Mouse (Mus musculus) small intestine, adult 2 months (tissue): Measurements from ENCODE around the gene Ltb4r1. TPM values are rescaled to one million over a fixed set of nuclear protein-coding genes. Genes with fewer than 3 reads are reported as not detected.

ENCODE experiments used
- H3K27ac ChIP-seq: fragments of 200-500 bp; 2 replicates; pipeline ENCODE4 v1.5.1; 2012; ENCODE audit warnings: low read depth, low read length, control low read depth, inconsistent platforms; ENCODE audit not compliant: insufficient read depth
- H3K27me3 ChIP-seq: fragments of 200-500 bp; 2 replicates; pipeline ENCODE4 v1.6.1; 2012; ENCODE audit warnings: mild to moderate bottlenecking, moderate library complexity, low read length, inconsistent platforms; ENCODE audit not compliant: control insufficient read depth, insufficient read depth
- H3K36me3 ChIP-seq: fragments of 200-500 bp; 2 replicates; pipeline ENCODE4 v1.6.1; 2012; ENCODE audit warnings: mild to moderate bottlenecking, low read length, control low read depth, inconsistent platforms; ENCODE audit not compliant: control insufficient read depth, insufficient read depth
- H3K4me1 ChIP-seq: fragments of 200-500 bp; 2 replicates; pipeline ENCODE4 v1.6.1; 2012; ENCODE audit warnings: low read length, inconsistent platforms, mixed read lengths; ENCODE audit not compliant: control insufficient read depth, insufficient read depth, insufficient read length
- H3K4me3 ChIP-seq: fragments of 200-500 bp; 2 replicates; pipeline ENCODE4 v1.5.1; 2012; ENCODE audit warnings: low read depth, mild to moderate bottlenecking, control low read depth, inconsistent platforms, low read length, moderate library complexity
- CTCF ChIP-seq: fragments of 200-500 bp; IDR thresholded peaks from 2 replicates; pipeline ENCODE4 v1.5.1; 2012; ENCODE audit warnings: low read depth, mild to moderate bottlenecking, control low read depth, inconsistent platforms, low read length, moderate library complexity, mixed read lengths; ENCODE audit not compliant: insufficient replicate concordance, insufficient read length; ENCODE audit errors: extremely low read depth
- POLR2A ChIP-seq: fragments of 200-500 bp; IDR thresholded peaks from 2 replicates; pipeline ENCODE4 v1.6.1; 2012; ENCODE audit warnings: low read depth, mild to moderate bottlenecking, control low read depth, inconsistent platforms, low read length, moderate library complexity
- WGBS: fragments of 180-500 bp; shearing (Covaris S2); methylation state at CpG from one replicate; pipeline ENCODE4 v1.1.7; 2018; 5-methylcytosine and 5-hydroxymethylcytosine counted together
- polyA plus RNA-seq: library from polyadenylated mRNA; depleted of rRNA; stranded (reverse); fragments of >200 nt; gene quantifications from 2 replicates; pipeline ENCODE4 v1.2.3, GENCODE M21; 2012; rRNA removed

Ltb4r1 gene
- 25.3 and 26.4 TPM in 2 replicates for polyA plus RNA-seq

DNA sequence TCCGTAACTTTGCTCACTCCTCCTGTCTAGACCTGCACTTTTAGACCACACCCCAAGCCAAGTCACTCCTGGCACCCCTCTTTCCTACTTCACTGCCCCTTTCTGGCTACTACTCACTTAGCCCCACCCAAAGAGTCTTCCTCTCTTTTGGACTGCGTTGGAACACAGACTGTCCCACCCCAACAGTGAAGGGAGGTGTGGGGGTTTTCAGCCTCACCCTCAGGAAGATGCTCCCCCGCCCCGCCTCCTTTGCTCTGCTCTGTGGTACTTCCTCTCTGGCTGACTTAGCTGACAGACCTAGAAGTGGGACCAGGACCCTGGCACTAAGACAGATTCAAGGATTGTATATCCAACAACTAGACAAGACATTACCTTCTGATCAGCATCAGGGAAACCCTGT, at the start of gene Ltb4r1:
TSS of gene Ltb4r1 (plus strand) at position 267 of the 400 bp plus-strand sequence.
- no peak for TF ChIP-seq CTCF
- TF ChIP-seq POLR2A = no peak
- Histone ChIP-seq H3K36me3 (no peaks in the 10 kb centered on the region), H3K4me3 (no peak within 1 kb of the TSS), H3K27ac (peak within 1 kb of the TSS; percentile 61; the same call in 1 of the 2 replicates), H3K4me1 (peaks cover 18% of the 10 kb centered on the region), H3K27me3 (0 out of 2 replicates have a peak, but pooled peaks cover 13% of the 10 kb centered on the region)
- 60% methylated on average over 4 of the region's 4 CpGs for WGBS

DNA sequence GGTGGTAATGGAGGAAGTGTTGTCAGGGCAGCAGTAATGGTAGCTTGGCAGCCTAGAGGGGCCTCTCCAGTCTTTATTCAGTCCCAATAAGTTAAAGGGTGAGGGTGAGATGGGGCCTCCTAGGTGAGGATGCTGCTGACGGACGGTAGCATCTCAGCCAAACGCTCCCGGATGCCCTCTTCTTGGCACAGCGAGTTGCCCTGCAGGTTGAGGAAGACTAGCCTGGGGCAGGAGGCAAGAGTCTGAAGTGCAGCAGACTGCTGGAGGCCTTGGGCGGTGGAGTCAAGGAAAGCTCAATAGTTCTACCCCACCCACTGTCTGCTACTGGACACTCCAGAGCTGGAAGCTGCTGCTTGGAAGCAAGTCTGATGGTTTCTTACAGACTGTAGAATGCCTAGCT, 49.5 kb upstream of the Ltb4r1 start:
- peaks cover 26% of the 10 kb centered on the region for H3K36me3 ChIP-seq
- no peak overlapping the region for H3K27ac ChIP-seq
- H3K4me1 ChIP-seq = peaks cover 11% of the 10 kb centered on the region
- H3K4me3 ChIP-seq = no peak overlapping the region
- H3K27me3 ChIP-seq = 0 out of 2 replicates have a peak, but pooled peaks cover 3% of the 10 kb centered on the region
- WGBS = 91% methylated on average over 6 of the region's 6 CpGs
- TF ChIP-seq POLR2A (no peak), CTCF (no peak)

DNA sequence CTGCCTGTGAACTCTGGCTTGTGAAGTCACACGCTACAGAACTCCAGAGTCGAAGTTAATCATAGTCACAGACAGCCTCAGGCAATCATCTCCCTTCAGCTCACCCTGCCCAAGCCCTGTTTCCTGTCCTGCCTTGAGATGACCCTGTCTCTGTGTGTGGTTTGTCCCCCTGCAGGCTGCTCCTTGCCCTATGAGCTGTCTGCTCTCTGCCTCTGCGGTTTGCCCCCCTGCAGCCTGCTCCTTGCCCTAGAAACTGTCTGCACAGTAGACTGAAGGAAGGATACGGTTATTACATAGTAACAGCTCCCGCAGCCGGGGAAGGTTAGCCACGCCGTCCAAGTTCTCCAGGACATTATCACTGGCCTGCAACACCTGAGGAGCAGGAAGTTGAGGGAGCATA, 48.9 kb upstream of the Ltb4r1 start:
- TF ChIP-seq CTCF (no peak), POLR2A (no peak)
- Histone ChIP-seq H3K4me1 (peaks cover 15% of the 10 kb centered on the region), H3K4me3 (no peak overlapping the region), H3K36me3 (peaks cover 26% of the 10 kb centered on the region), H3K27me3 (0 out of 2 replicates have a peak, but pooled peaks cover 3% of the 10 kb centered on the region), H3K27ac (no peak overlapping the region)
- 90% methylated on average over 8 of the region's 8 CpGs for WGBS

DNA sequence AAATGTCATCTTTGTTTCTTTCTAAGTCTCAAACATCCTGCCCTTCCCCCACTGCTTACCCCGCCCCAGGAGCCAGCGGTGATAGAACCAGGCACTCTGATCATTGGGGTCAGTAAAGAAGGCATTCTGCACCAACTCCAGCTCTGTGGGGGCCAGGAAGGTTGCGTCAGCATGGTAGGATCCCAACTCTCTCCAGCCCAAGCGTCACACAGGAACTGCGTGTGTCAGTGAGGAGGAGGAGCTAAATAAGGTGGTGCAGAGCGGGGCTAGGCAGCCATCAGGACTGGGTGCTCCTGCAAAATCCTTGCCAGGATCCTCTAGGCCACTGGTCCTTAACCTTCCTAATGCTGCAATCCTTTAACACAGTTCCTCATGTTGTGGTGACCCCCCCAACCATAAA, 46.0 kb upstream of the Ltb4r1 start:
- no peak overlapping the region for H3K4me3 ChIP-seq
- WGBS = 95% methylated on average over 6 of the region's 6 CpGs
- H3K27me3 ChIP-seq = no peaks in the 10 kb centered on the region
- peaks cover 26% of the 10 kb centered on the region for H3K36me3 ChIP-seq
- peaks cover 4% of the 10 kb centered on the region; the same call in 1 of the 2 replicates for H3K4me1 ChIP-seq
- H3K27ac ChIP-seq = no peak overlapping the region
- TF ChIP-seq POLR2A (no peak), CTCF (no peak)

DNA sequence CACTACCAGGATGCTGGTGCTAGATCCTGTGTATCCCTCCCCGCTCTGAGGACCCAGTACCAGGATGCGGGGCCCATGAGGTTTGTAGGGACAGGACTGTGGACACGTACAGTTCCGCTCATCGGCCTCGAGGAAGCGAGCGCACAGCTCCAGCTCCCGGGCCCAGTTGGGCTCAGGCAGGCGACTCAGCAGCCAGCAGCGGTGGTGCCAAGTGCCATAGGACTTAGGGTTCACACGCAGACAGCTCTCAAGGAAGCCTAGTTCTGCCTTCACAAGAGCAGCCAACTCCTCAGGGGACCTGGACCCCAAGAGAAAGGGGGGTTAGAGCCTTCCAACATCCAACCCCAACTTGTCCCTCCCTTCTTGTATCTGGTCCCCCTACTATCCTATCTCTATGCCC, 45.1 kb upstream of the Ltb4r1 start:
- no peak overlapping the region for H3K4me3 ChIP-seq
- H3K36me3 ChIP-seq = peaks cover 26% of the 10 kb centered on the region
- H3K27ac ChIP-seq = no peak overlapping the region
- TF ChIP-seq CTCF = no peak
- no peak for TF ChIP-seq POLR2A
- 96% methylated on average over 12 of the region's 12 CpGs for WGBS
- peaks cover 8% of the 10 kb centered on the region; the same call in 1 of the 2 replicates for H3K4me1 ChIP-seq
- H3K27me3 ChIP-seq = no peaks in the 10 kb centered on the region

DNA sequence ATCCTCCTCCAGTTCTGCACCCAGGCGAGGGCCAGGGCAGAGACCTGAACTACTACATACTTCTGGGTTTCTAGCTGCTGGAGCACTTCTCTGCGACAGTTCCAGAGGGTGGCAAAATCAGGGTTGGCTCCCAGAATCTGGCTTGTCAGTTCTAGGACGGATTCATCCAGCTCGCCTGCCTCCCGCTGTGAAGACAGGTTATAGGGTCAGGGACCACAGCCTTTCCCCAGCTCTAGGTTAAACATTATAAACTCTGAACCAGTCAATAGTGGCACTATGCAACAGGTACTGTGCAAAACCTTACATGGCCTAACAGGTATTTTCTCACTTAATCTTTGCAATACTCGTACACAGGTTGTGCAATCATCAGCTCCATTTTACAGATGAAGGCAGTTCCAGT, 44.7 kb upstream of the Ltb4r1 start:
- WGBS = 88% methylated on average over 6 of the region's 6 CpGs
- no peak overlapping the region for H3K27ac ChIP-seq
- H3K27me3 ChIP-seq = no peaks in the 10 kb centered on the region
- H3K4me3 ChIP-seq = no peak overlapping the region
- H3K4me1 ChIP-seq = peaks cover 8% of the 10 kb centered on the region; the same call in 1 of the 2 replicates
- TF ChIP-seq POLR2A (no peak), CTCF (no peak)
- peaks cover 26% of the 10 kb centered on the region for H3K36me3 ChIP-seq

DNA sequence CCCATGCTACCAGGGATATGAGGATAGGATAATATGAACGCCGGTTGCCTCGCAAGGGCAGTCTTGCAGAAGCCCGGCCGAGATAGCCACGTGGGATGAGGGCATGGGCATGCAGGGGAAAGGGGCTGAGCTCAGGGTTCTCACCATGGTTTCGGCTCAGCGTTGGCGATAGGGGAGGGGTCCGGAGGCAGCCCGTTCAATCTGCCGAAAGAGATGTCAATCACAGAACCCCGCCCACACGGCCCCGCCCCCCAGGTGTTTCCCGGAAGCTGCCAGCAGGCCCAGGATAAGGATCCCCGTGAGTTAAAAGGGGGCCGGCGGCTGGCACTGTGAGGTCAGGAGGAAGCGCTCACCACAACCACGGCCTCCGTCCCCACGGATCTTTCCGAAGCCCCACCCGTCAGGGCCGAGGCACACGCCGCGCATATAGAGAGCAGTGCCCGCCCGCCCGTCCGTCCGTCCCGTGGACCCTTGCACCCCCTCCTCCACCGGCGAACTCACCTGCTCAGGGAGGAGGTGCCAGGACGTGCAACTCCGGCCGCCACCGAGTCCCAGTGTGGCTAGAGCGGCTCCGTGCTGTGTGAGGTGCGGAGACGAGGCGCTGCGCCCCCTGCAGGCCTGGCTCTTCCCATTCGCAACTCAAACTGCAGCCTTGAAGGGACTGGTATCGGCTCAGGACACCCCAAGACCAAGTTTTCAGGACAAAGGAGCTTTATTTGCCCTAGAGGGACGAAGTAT, 43.9 kb upstream of the Ltb4r1 start, which contains the start of gene Rabggta:
TSS of gene Rabggta (minus strand) at position 564 of the 738 bp plus-strand sequence.
- TF ChIP-seq CTCF = peak; percentile 88
- TF ChIP-seq POLR2A = peak; percentile 61
- peak within 1 kb of the TSS; percentile 95 for H3K4me3 ChIP-seq
- peaks cover 21% of the 10 kb centered on the region for H3K36me3 ChIP-seq
- under 1% methylated on average over 50 of the region's 50 CpGs for WGBS
- peak within 1 kb of the TSS; percentile 64 for H3K27ac ChIP-seq
- H3K4me1 ChIP-seq = peaks cover 9% of the 10 kb centered on the region; the same call in 1 of the 2 replicates
- no peaks in the 10 kb centered on the region for H3K27me3 ChIP-seq
